Mouse (Mus musculus) thymus, adult 2 months (tissue): ENCODE measurements around the gene Olfr1340. TPM values are rescaled to one million over a fixed set of nuclear protein-coding genes. Genes with fewer than 3 reads are reported as not detected.

Experiments
- DNase-seq: peaks from one replicate; pipeline ENCODE4 v3.0.0; 2021
- H3K27ac ChIP-seq: fragments of 200-500 bp; 2 replicates; pipeline ENCODE4 v1.5.1; 2012; ENCODE audit warnings: low read length, control low read depth; ENCODE audit not compliant: control insufficient read depth, insufficient read depth
- H3K27me3 ChIP-seq: fragments of 200-500 bp; 2 replicates; pipeline ENCODE4 v1.6.1; 2012; ENCODE audit warnings: mild to moderate bottlenecking, low read length, moderate library complexity, mixed read lengths; ENCODE audit not compliant: control insufficient read depth, insufficient read depth
- H3K36me3 ChIP-seq: fragments of 200-500 bp; 2 replicates; pipeline ENCODE4 v1.6.1; 2012; ENCODE audit warnings: mild to moderate bottlenecking, low read length, moderate library complexity; ENCODE audit not compliant: control insufficient read depth, insufficient read depth
- H3K4me1 ChIP-seq: fragments of 200-500 bp; replicated peaks from 2 replicates; pipeline ENCODE4 v1.6.1; 2012; ENCODE audit warnings: low read length; ENCODE audit not compliant: control insufficient read depth, insufficient read depth
- H3K4me3 ChIP-seq: fragments of 200-500 bp; 2 replicates; pipeline ENCODE4 v1.5.1; 2012; ENCODE audit warnings: mild to moderate bottlenecking, low read length, control low read depth, moderate library complexity; ENCODE audit not compliant: control insufficient read depth, insufficient read depth
- CTCF ChIP-seq: fragments of 200-500 bp; IDR thresholded peaks from 2 replicates; pipeline ENCODE4 v1.5.1; 2012; ENCODE audit warnings: mild to moderate bottlenecking, control low read depth, low read length, moderate library complexity, borderline replicate concordance; ENCODE audit not compliant: control insufficient read depth, poor library complexity, insufficient read depth; ENCODE audit errors: extremely low read depth
- POLR2A ChIP-seq: fragments of 200-500 bp; IDR thresholded peaks from 2 replicates; pipeline ENCODE4 v1.6.1; 2012; ENCODE audit warnings: mild to moderate bottlenecking, low read length, control low read depth, moderate library complexity; ENCODE audit not compliant: control insufficient read depth, poor library complexity, insufficient read depth; ENCODE audit errors: extremely low read depth
- WGBS: fragments of 180-500 bp; shearing (Covaris S2); methylation state at CpG from one replicate; pipeline ENCODE4 v1.1.7; 2018; 5-methylcytosine and 5-hydroxymethylcytosine counted together
- polyA plus RNA-seq: library from polyadenylated mRNA; depleted of rRNA; stranded (reverse); fragments of >200 nt; gene quantifications from 2 replicates; pipeline ENCODE4 v1.2.3, GENCODE M21; 2012; rRNA removed

The Olfr1340 gene
- polyA plus RNA-seq: not detected in 2 replicates

GRCm38 (mm10) chr4:118719838-118720237 is at the start of gene Olfr1340:
Gene Olfr1340 (plus strand): TSS chr4:118720138.
- TF ChIP-seq POLR2A (no peak), CTCF (no peak)
- H3K4me1 ChIP-seq: no peaks in the 10 kb centered on the region
- no peak for DNase-seq
- no peaks in the 10 kb centered on the region for H3K27me3 ChIP-seq
- no peak within 1 kb of the TSS for H3K4me3 ChIP-seq
- no peak within 1 kb of the TSS for H3K27ac ChIP-seq
- no peaks in the 10 kb centered on the region for H3K36me3 ChIP-seq

- no peaks in the 10 kb centered on the region for H3K27me3 ChIP-seq
- DNase-seq: no peak
- TF ChIP-seq POLR2A: no peak
- no peak for TF ChIP-seq CTCF
- H3K36me3 ChIP-seq: no peaks in the 10 kb centered on the region
- H3K4me3 ChIP-seq: no peak overlapping the region
- H3K4me1 ChIP-seq: no peaks in the 10 kb centered on the region
- H3K27ac ChIP-seq: no peak overlapping the region
- WGBS: 58% methylated on average over 2 of the region's 2 CpGs
Observed at GRCm38 (mm10) chr4:118687086-118687485, 32.9 kb upstream of the Olfr1340 start.

GRCm38 (mm10) chr4:118692412-118692973 is 27.4 kb upstream of the Olfr1340 start, which contains the start of gene Olfr1342:
Gene Olfr1342 (minus strand): TSS chr4:118692756.
- peak; percentile 2 for DNase-seq
- Histone ChIP-seq H3K27ac (no peak within 1 kb of the TSS), H3K27me3 (no peaks in the 10 kb centered on the region), H3K4me1 (no peaks in the 10 kb centered on the region), H3K4me3 (no peak within 1 kb of the TSS), H3K36me3 (no peaks in the 10 kb centered on the region)
- TF ChIP-seq POLR2A (no peak), CTCF (no peak)
- WGBS: 9% methylated on average over 12 of the region's 12 CpGs

- TF ChIP-seq CTCF (no peak), POLR2A (no peak)
- Histone ChIP-seq H3K27me3 (no peaks in the 10 kb centered on the region), H3K4me3 (no peak overlapping the region), H3K36me3 (no peaks in the 10 kb centered on the region), H3K27ac (no peak overlapping the region), H3K4me1 (no peaks in the 10 kb centered on the region)
- WGBS: 79% methylated on average over 2 of the region's 2 CpGs
- DNase-seq: no peak
Observed at GRCm38 (mm10) chr4:118693812-118694211, 26.1 kb upstream of the Olfr1340 start.

GRCm38 (mm10) chr4:118703223-118703622 is 16.7 kb upstream of the Olfr1340 start, which contains the start of gene Olfr1341:
Gene Olfr1341 (plus strand): TSS chr4:118703523.
- H3K27me3 ChIP-seq: no peaks in the 10 kb centered on the region
- no peak for TF ChIP-seq POLR2A
- no peak for TF ChIP-seq CTCF
- H3K4me3 ChIP-seq: no peak within 1 kb of the TSS
- H3K36me3 ChIP-seq: no peaks in the 10 kb centered on the region
- no peak within 1 kb of the TSS for H3K27ac ChIP-seq
- no peak for DNase-seq
- no peaks in the 10 kb centered on the region for H3K4me1 ChIP-seq
- WGBS: 89% methylated on average over 3 of the region's 3 CpGs

GRCm38 (mm10) chr4:118708086-118708485 is 11.9 kb upstream of the Olfr1340 start:
- Histone ChIP-seq H3K27ac (no peak overlapping the region), H3K4me1 (no peaks in the 10 kb centered on the region), H3K36me3 (no peaks in the 10 kb centered on the region), H3K27me3 (no peaks in the 10 kb centered on the region), H3K4me3 (no peak overlapping the region)
- no peak for TF ChIP-seq POLR2A
- no peak for TF ChIP-seq CTCF
- no peak for DNase-seq
- 83% methylated on average over 5 of the region's 5 CpGs for WGBS

- no peak for TF ChIP-seq POLR2A
- no peak for TF ChIP-seq CTCF
- Histone ChIP-seq H3K27me3 (no peaks in the 10 kb centered on the region), H3K27ac (no peak overlapping the region), H3K4me1 (no peaks in the 10 kb centered on the region), H3K4me3 (no peak overlapping the region), H3K36me3 (no peaks in the 10 kb centered on the region)
- 77% methylated on average over 1 of the region's 1 CpGs for WGBS
- no peak for DNase-seq
Observed at GRCm38 (mm10) chr4:118711656-118712055, 8.3 kb upstream of the Olfr1340 start.
